Mouse (Mus musculus) lung, adult 18-20 months (tissue): ENCODE results near the gene Tipin.
"Not testable (repeated sequence)": the region's sequence is repeated elsewhere in the genome, so short reads cannot be mapped to it uniquely, and the experiment has no call there.

Experiments used
- DNase-seq, 2 experiments: peaks; one replicate each; pipeline ENCODE4 v3.0.0; 2022; ENCODE audit warnings: mixed read lengths in 2 of 2

Tipin gene

DNA sequence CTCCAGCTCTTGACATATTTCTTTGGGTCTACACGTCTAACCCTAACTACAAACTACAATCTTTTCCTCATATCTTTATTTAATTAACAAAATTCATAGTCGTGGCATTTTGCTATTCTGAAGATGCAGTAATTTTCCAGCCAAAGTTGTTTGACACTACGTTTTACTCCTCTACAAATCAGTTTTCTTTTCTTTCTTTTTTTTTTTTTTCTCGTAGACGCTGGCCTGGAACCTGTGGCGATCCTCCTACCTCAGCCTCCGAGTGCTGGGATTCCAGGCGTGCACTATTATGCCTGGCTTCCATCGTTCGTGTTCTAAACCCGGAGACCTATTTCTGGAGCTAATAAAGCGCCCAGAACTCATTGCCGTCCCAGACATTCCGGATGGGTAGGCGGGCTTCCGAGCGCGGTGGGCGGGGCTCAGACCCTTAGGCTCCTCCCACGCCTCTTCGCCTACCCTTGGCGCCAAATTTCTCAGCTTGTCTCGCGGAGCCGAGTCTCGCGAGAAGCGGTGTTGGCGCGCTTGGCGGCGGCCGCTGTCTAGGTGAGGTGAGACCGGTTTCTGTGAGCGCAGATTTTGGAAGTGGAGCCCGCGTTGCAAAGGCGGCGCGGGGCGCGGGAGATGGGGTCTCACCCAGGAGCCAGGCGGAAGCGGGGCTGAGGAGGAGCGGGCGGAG, at the start of gene Tipin:
Gene Tipin (plus strand): TSS at position 477 of the 676 bp plus-strand sequence.
- peak; percentile 93 to 96 for DNase-seq

DNA sequence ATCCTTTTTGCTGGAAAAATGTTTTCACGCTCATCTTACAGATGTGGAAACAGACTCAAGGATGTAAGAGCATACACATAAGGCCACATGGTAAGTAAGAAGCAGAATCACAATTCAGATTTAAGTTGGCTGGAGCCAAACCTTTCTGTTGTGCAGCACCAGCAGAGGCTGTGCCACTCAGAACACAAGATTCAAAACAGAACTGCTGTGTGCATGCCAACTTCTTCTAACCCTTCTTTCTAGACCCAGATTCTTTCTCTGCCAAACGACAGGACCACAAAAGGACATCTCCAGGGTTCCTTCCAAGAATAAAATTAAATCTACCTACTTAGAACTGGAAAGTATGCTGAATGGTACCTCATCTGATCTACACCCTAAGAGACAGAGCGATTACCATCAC, 49.7 kb upstream of the Tipin start:
- DNase-seq: no peak

DNA sequence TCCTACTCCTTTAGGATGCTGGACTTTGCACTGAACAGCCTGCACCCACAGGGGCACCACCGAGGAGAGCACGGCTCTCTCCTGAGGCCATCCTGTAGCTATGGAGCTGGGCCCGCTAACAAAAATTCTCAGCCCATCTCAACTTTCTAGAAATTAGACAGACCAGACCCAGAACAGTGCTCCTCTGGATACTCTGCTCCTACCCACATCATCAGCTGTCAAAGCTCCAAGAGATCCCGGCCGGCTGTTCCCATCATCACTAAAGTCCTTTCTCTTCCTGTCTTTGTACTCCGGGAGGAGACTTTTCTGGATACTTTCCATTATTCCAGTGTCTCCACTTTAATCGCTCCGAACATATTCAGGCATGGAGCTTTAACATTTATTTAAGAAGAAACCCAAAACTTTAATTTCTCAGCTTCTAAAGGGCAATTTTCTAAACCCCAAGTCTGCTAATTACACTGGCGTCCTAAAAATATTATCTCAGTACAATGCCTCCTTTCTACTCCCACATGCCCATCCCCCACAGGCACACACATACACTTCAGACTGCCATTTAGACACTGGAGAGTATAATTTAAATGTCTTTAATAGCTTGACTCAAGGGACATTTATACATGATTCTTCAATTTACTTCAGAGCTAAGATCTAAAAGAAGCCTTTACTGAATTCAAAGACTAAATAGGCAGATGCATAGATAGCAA, 49.0 kb upstream of the Tipin start:
- DNase-seq: peak in 1 of 2 experiments; percentile 18

DNA sequence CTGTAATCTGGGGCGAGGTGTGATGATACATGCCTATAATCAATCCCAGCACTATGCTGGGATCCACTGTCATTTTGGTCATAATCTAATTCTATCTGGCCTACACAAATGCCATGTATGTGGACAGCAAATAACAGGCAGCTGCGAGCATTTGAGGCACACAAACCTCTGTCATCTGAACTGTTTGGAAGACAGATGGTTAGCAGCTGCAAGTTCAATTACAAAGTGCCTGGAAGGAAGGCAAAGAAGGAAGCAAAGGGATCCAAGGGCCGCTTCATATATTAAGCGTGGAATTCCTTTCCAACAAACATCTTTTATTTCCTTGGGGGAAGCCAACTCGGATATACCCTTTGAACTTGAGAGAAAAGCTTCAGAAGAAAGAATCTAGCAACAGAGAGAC, 47.7 kb upstream of the Tipin start:
- DNase-seq: no peak

DNA sequence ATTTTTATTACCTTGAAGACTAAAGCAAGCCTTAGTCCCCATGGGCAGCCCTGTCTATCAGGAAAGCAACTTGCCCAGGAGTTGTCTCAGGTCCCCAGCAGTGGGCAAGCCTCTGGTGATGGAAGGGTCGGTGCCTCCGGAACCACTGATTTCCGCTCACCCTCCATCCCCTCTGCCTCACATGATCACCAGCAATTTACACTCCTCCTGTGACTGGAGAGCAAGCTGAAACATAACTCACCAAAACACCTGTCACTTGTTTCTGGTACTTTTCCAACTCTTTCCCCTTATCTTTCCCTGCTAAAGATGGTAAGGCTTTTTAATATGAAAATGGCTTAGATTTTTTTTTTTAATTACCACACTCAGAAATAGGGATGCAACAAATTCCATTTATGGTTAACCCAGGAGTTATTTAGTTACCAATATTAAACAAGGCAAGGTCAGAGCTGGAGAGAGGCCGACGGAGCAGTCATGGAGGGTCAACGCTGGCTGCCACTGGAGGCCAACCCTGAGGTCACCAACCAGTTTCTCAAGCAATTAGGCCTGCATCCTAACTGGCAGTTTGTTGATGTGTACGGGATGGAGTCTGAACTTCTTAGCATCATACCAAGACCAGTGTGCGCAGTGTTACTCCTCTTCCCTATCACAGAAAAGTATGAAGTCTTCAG, 46.5 kb upstream of the Tipin start, which contains the start of gene Uchl4:
Gene Uchl4 (plus strand): TSS at position 434 of the 668 bp plus-strand sequence.
- no peak for DNase-seq

DNA sequence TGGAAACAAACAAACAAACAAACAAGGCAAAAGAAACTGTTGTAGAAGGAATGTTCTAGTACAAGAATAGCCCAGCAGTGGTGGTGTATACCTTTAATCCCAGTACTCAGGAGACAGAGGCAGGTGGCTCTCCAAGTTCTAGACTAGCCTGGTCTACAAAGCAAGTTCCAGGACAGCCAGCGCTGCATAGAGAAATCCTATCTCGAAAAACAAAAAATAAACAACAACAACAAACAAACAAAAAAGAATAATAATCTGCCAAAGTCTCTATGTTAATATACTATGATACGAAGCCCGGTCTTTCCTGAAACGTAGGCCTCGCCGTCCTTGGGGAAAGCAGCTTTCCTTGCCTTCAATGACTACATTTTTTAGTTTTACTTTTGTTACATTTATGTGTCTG, 45.3 kb upstream of the Tipin start:
- DNase-seq: no peak

DNA sequence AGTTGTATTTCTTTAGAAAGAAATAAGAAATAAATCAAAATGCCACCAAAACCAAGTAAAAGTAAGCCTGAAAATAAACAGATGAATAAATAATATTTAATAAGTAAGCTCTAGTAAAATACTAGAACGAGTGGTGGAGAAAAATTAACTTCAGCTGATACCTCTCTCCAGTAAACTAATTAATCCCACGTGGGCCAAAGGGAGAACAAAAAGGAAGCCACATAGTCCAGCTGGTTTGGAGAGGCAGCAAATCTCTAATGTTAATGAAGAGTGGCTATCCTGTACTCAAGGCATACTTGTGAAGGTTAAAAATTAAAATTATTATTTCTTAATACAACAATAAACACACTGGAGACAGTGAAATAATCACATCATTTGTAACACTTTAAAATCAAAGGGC, 41.3 kb upstream of the Tipin start:
- DNase-seq: no peak

DNA sequence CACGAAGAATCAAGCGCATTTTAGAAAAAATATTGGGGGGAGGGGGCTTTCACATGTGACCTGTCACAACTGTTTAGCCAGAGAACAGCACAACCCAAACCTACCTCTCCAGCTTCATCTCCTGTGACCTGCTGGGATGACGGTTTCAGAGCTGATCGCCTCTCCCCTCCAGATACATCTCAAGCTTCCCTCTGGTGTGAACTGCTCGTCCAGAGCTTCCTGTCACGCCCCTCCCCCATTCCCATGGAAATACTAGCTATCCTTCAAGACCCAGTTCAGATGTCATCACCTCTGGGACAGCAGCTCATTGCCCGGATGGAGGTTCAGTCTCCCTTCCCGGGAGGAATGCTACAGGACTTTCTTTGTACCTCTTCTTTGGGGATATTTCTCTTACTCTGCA, 40.7 kb upstream of the Tipin start:
- peak in 1 of 2 experiments; percentile 16 for DNase-seq

DNA sequence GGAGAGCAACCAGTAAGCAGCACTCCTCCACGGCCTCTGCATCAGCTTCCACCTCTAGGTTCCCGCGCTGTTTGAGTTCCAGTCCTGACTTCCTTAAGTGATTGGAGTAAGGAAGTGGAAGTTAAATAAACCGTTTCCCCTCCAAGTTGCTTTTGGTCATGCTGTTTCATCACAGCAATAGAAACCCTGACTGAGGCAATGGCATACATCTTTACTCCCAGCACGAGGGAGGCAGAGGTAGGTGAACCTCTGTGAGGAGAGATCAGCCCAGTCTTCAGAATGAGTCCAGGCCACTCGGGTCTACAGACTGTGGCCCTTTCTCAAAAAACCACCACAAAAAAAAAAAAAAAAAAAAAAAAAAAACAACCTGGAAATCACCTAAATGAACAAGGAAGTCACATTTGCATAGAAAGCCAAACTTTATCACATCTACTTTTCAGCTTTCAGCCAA, 39.0 kb upstream of the Tipin start:
- peak; percentile 27 to 41 for DNase-seq

DNA sequence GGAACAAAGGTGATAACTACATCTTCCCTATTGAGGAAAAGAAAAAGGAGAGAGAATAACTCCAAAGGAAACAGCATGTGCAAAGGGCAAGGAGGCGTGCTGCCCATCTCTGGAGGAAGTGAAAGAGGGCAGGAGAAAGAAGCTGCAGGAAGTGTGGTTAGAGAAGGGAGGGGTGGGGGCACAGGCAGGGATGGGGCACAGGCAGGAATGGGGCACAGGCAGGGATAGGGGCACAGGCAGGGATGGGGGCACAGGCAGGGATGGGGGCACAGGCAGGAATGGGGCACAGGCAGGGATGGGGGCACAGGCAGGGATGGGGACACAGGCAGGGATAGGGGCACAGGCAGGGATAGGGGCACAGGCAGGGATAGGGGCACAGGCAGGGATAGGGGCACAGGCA, 32.0 kb upstream of the Tipin start:
- DNase-seq: no peak

DNA sequence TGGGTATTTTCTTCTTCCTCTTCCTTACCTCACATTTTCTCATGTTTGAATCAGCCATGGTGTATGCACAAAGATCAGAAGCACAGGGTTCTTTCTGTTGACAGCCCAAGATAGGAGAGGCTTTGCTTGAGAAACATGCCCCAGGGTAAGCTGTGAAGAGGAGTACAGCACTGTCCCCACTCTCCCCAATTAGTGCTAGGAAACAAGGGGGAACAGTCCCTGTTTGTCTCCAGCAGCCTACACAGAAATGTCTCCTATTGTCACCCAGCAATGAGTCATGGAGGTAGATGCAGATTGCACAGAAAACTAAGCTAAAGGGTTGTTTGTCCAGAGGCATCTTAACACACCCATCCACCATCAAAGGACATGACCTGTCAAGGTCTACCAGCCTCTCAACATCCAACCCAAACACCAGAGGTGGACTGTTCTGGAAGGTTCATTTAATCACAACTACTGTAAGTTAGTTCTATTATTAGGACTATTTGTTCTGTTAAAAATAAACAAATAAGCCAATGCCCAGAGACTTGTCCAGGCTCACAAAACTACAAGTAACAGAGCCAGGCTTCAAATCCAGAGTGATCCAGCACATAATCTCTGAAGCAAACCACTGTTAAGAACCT, 31.2 kb upstream of the Tipin start:
- DNase-seq: no peak

DNA sequence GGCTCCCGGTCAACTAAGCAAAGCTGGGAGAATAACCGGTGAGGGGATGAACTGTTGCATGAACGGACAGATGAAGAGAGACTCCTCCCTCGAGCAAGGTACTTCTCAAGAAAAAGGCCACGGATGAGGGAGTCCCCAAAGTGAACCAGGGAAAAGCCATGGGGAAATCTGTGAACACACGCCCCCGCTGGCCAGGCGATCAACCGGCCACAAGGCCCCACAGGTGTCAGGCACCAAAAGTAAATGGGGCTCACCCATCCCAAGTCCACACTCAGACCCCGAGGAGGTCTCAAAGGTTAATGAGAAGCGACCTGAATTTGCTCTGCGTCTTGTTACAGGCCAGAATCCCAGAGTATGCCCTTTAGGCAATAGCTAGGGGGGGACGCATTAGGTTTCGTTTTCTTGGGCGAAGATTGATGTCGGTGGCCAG, 28.8 kb upstream of the Tipin start:
- peak; percentile 30 to 32 for DNase-seq

DNA sequence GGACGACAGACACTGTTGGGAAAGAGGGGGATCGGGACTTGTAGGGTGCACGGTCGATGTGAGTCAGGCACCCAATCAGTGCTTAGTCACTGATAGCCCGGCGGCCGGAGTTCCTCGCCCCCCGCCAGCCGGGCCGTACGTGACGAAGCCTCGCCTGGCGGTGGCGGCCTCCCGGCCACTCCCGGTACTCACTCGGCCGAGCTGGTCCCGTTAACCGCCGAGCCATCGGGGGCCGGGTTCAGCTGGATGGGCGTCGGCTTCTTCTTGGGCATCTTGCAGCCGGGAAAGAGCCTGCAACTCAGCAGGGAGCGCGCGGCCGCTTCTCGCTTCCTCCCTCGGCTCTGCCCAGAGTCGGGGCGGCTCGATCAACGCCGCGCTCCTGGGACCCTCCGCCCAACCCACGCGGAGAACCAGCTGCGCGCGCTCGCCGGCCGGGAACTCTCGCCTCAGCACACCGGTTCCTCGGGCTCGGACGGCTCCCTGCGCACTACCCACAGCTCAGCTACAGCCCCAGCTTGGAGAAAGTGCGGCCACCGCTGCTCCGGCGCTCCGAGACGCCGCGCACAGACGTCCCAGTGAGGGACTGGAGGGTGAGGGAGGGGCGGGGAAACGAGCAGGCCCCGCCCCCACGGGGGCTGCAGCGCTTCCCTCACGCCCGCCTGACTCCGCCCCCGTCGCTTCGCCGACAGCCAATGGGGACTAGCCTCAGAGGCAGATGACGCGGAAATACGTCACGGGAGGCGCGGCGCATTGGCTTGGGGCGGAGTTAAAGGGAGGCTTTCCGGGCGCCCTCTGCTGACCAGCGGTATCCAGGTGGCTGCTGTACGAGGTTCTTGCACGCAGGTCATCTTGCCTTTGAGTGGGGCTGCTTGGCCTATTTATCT, 28.1 kb upstream of the Tipin start, which contains the start of gene Map2k1:
Gene Map2k1 (minus strand): TSS at position 611 of the 884 bp plus-strand sequence.
- peak; percentile 100 for DNase-seq

DNA sequence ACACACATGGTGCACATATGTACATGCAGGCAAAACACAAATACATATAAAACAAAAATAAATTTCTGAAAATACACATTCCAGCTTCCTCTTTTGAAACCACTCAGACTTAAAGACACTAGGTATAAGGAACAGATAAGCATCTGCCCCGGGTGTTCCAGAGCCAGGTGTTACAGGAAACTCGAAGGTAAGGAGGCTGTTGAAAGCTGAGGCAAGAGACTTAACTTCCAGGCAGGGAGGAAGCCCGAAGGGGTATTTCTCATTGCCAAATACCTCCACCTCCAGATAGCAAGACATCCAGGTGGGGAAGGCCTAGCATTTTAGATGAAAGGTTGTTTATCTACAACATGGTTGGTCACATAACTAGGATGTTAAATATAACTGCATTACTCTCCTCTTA, 26.0 kb upstream of the Tipin start:
- no peak for DNase-seq

DNA sequence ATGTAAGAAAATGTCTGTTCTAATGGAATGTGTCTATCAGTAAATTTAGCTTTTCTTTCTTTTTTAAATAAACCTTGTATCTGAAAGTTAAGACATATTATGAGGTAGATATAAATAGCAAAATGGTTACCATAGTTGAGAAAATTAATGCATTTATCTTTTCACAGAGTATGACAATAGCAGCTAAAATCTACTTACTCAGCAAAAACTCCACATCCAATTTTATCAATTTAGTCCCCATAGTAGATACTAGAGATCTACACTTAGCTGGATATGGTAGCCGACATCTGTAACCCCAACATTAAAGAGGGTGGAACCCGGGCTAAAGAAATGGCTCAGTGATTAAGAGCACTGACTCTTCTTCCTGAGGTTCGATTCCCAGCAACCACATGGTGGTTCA, 25.2 kb upstream of the Tipin start:
- DNase-seq: no peak

DNA sequence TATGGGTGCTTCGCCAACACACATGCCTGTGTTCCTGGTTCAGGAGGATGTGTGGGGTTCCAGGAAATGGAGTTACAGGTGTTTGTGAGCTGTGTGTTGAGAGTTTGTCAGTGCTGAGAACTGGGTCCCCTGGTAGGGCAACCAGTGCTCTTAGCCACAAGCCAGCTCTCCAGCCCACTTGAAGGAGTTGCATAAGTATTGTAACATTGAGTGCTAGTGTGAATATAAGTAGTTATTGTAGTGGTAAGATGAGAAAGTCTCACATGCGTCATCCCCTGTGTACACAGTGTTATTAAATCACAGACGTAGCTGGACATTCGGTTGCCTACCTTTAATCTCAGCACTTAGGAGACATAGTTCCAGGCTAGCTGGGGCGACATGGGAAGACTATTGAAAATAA, 21.5 kb upstream of the Tipin start:
- DNase-seq: peak; percentile 65 to 84

DNA sequence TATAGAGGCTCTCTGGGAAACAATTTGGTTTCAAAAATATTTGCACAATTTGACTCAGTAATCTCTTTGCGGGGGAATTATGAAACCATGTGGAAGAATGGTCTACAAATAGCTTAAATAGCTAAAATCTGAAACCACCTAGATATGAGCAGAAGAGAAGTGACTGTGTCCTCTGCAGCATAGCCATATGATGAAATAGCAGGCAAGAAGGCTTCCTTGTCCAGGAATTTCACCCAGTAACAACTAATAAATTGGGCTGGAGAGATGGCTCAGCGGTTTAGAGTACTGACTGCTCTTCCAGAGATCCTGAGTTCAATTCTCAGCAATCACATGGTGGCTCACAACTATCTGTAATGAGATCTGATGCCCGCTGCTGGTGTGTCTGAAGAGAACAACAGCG, 20.4 kb upstream of the Tipin start:
- no peak for DNase-seq

DNA sequence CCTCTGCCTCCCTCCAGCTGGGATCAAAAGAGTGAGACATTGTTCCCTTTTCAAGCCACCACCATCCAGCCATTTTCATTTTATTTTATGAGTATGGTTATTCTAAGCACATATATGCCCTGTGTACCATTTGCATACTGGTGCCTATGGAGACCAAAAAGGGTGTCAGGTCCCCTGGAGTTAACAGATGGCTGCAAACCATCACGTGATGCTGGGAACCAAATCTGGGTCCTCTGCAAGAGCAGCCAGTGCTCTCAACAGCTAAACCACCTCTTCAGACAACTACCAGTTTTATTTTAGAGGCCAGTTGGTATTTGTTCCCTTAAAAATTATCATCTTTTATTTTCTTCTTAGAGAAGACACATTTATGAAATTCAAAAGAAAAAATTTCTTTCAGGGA, 16.6 kb upstream of the Tipin start:
- DNase-seq: no peak

DNA sequence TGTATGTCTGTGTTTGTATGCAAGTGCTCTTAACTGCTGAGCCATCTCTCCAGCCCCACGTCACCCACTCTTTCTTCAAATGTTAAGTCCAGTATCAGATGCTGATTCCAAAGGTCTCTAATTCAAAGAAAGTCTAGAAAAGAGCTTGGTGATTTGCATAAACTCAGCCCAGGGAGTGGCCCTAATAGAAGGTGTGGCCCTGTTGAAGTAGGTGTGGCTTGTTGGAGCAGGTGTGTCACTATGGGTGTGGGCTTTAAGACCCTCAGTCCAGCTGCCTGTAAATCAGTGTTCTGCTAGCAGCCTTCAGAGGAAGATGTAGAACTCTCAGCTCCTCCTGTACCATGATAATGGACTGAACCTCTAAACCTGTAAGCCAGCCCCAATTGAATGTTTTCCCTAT, 14.2 kb upstream of the Tipin start:
- DNase-seq: no peak

DNA sequence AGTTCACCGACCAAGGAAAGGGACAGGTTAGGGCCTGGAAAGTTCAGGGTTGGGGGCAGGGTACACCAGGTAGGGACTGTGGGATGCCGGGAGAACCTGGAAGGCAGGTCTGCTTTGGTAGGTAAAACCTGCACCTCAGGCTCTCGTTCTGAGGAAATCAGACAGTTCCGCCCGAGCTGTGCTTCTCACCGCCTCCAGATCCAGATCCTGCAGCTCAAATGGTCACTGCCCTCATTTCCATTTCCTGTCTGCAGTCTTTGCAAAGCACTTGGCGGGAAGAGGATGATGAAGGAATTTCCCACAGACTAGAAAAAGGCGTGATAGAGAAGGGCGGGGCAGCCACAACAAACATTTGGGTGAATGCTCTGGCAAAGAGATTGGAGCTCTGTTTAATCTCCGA, 13.2 kb upstream of the Tipin start:
- DNase-seq: no peak

DNA sequence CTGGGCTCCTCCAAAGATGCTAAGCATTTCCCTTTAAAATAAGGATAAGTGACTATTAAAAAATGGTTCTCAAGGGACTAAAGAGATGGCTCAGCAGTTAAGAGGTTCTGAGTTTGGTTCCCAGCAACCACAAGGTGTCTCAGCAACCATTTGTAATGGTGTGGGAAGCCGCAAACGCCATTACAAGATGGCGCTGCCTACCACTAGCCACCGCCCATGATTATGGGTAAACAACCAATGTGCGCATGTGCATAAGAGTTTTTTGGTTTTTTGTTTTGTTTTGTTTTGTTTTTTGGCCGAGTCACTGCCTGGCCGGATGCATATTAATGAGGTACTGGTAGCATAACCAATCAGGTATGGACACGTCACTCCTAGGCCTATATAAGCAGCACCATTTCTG, 12.5 kb upstream of the Tipin start:
- not testable (repeated sequence) for DNase-seq

DNA sequence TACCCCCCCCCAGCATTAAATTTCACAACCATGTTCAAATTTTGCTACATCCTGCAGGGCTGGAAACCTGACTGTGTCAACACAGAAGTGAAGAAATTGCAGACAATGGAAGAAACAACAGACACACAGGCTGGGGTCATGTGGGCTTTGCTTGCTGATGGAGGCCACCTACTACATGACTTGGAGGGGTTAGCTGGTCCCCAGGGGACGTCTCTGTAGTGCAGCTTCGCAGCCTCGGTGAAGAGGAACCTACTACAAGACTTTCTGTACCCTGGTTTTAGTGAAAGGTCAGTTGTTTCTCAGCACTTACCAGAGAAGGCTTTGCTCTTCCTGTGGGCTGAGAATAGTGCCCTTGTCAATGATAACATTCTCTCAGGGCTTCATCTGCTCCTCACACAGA, 10.1 kb upstream of the Tipin start:
- DNase-seq: no peak
